Comparison of ENCODE assay signal across 8 mouse cellular contexts in genomic region chrX:104670757-104671549, GRCm38 (mm10). TPM values are rescaled to one million over a fixed set of nuclear protein-coding genes. Genes with fewer than 3 reads are reported as not detected.
DNase-seq lines count a peak whose midpoint lies in the region; ATAC-seq and TF ChIP-seq lines count a peak whose summit lies in the region.

TSS of gene Zdhhc15 (minus strand) at chrX:104671064.

- H3K4me2 ChIP-seq in hindbrain, embryonic 13.5 days: peak within 1 kb of the TSS; percentile 57
- peak within 1 kb of the TSS; percentile 63 for H3K4me2 ChIP-seq in lung, postnatal 0 days (replicated peaks; ENCODE audit: low read depth, low read length)

- peaks cover 20% of the 10 kb centered on the region; the same call in 1 of the 2 replicates for H3K27me3 ChIP-seq in hindbrain, embryonic 13.5 days
- H3K27me3 ChIP-seq in lung, postnatal 0 days (replicated peaks; ENCODE audit: insufficient read depth, low read length): no peaks in the 10 kb centered on the region

- DNase-seq in MN1 (ENCODE audit: low spot score): peak; percentile 47
- DNase-seq in cerebellum, postnatal 36 days: peak; percentile 19 to 20
- peak; percentile 8 to 9 for DNase-seq in frontal cortex, postnatal 25 days (ENCODE audit: low spot score in 2 of 2)
- peak; percentile 19 to 28 for DNase-seq in layer of hippocampus, postnatal 14 days (ENCODE audit: low spot score in 2 of 2)
- peak; percentile 77 for DNase-seq in lung, postnatal 0 days (ENCODE audit: low spot score)
- DNase-seq in ovary, postnatal 36 days (ENCODE audit: low spot score): peak; percentile 63
- DNase-seq in thymus, postnatal 10 days (ENCODE audit: low spot score in 2 of 2): peak; percentile 41 to 56

- peak within 1 kb of the TSS; percentile 72 for H3K9ac ChIP-seq in hindbrain, embryonic 13.5 days
- H3K9ac ChIP-seq in lung, postnatal 0 days (replicated peaks; ENCODE audit: low read depth): peak within 1 kb of the TSS; percentile 46

- peak; percentile 13; the same call in 1 of the 2 replicates for TF ChIP-seq CTCF in lung, postnatal 0 days (IDR thresholded peaks at IDR 0.05)

- peak; percentile 95 for ATAC-seq in hindbrain, embryonic 13.5 days (ENCODE audit: low FRiP score)
- ATAC-seq in lung, postnatal 0 days: peak; percentile 96

- H3K27ac ChIP-seq in hindbrain, embryonic 13.5 days: peak within 1 kb of the TSS; percentile 35; the same call in 1 of the 2 replicates
- H3K27ac ChIP-seq in lung, postnatal 0 days (ENCODE audit: low read length): peak within 1 kb of the TSS; percentile 75

- H3K4me3 ChIP-seq in hindbrain, embryonic 13.5 days: peak within 1 kb of the TSS; percentile 52
- H3K4me3 ChIP-seq in lung, postnatal 0 days (ENCODE audit: low read depth, low read length): peak within 1 kb of the TSS; percentile 47

- 20% methylated on average over 23 of the region's 31 CpGs for WGBS in hindbrain, embryonic 13.5 days
- 10% methylated on average over 23 of the region's 31 CpGs for whole genome bisulfite sequencing in lung, postnatal 0 days

- TF ChIP-seq EP300 in lung, postnatal 0 days (IDR thresholded peaks at IDR 0.05): no peak

- H3K4me1 ChIP-seq in hindbrain, embryonic 13.5 days (replicated peaks): no peaks in the 10 kb centered on the region
- no peaks in the 10 kb centered on the region for H3K4me1 ChIP-seq in lung, postnatal 0 days (ENCODE audit: insufficient read depth, low read depth, low read length)

- no peaks in the 10 kb centered on the region for H3K9me3 ChIP-seq in hindbrain, embryonic 13.5 days
- H3K9me3 ChIP-seq in lung, postnatal 0 days (ENCODE audit: low read length): no peaks in the 10 kb centered on the region

- no peaks in the 10 kb centered on the region for H3K36me3 ChIP-seq in hindbrain, embryonic 13.5 days
- no peaks in the 10 kb centered on the region for H3K36me3 ChIP-seq in lung, postnatal 0 days (ENCODE audit: insufficient read depth, low read length)

RNA-seq across cellular contexts. Expression of gene Zdhhc15, which starts in this region (rescaled TPM):
- polyA plus RNA-seq in hindbrain, embryonic 13.5 days (2015; fragmentation: Nextera tagmentation; extraction: Ambion mirVana): 4.6 and 5.2 TPM in 2 replicates
- total RNA-seq in layer of hippocampus, postnatal 14 days (2021): 1 to 10 TPM; 6.0 to 6.8 TPM
- 3.1 and 3.5 TPM in 2 replicates for polyA plus RNA-seq in lung, postnatal 0 days (2015; fragmentation: Nextera tagmentation; extraction: Ambion mirVana)

Comparison
In these comparisons a context has a peak if more than half of its experiments do, and no peak if none do; other contexts are left out.
1. Peak in every context shown above with its lines: DNase-seq, ATAC-seq, H3K4me3 ChIP-seq and H3K27ac ChIP-seq.
2. DNase-seq: peak in every context shown above with its lines; median percentile 77 in lung, postnatal 0 days; 63 in ovary, postnatal 36 days; 48 in thymus, postnatal 10 days; 47 in MN1; 24 in layer of hippocampus, postnatal 14 days; 20 in cerebellum, postnatal 36 days; 8 in frontal cortex, postnatal 25 days.